Mouse (Mus musculus): ENCODE measurements around the gene Acot12.

The Acot12 gene

GRCm38 (mm10) chr13:91826066-91826465 is 84.8 kb downstream of the Acot12 start:
- DNase-seq (ENCODE audit: low spot score), result no peak

GRCm38 (mm10) chr13:91827876-91828275 is 86.6 kb downstream of the Acot12 start:
- DNase-seq (ENCODE audit: low spot score), result no peak
